Mouse (Mus musculus) heart, adult 2 months (tissue): Measurements from ENCODE around the gene Tgfbr2.

Experiments
- CTCF ChIP-seq: fragments of 200-600 bp; IDR thresholded peaks from 2 replicates; pipeline ENCODE4 v1.8.1; 2022; ENCODE audit warnings: antibody characterized with exemption, mild to moderate bottlenecking, moderate library complexity
- POLR2A ChIP-seq: fragments of 200-500 bp; IDR thresholded peaks from 2 replicates; pipeline ENCODE4 v1.6.1; 2011; ENCODE audit warnings: mild to moderate bottlenecking, low read depth, low read length, control low read depth; ENCODE audit not compliant: insufficient read depth

DNA sequence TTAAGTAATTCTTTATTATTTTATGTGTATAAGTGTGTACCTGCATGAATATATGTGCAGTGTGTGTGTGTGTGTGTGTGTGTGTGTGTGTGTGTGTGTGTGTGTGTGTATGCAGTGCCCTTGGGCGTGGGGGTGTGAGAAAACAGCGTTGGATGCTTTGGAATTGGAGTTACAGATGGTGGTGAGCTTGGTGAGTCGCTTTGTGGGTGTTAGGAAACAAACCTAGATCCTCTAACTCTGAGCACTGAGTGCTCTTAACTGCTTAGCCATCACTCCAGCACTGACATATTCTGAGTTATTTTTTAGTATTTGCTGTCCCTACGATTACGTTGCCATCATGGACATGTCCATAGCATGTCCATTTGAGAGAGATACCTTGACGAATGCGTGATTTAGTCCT, 59.3 kb downstream of the Tgfbr2 start:
- TF ChIP-seq POLR2A: no peak
- no peak for TF ChIP-seq CTCF
